Mouse (Mus musculus) left cerebral cortex, postnatal 36 days (tissue): ENCODE measurements at regions not wholly inside any gene's neighbourhood (a gene's known extent, or its start where the extent isn't known, plus 50 kb on each side); places are given as distances from the start of the nearest gene placed in this dataset.
A peak's percentile ranks its signal among the peaks of the same experiment; 100 is the strongest.

Experiments
- DNase-seq, 2 experiments: peaks; one replicate each; pipeline ENCODE4 v3.0.0; 2021 to 2022; ENCODE audit warnings: low spot score in 2 of 2, mixed read lengths in 1 of 2
- intact Hi-C: fragments of 180-260 bp; cut with DNase I; formaldehyde crosslinking; loops from one replicate; pipeline ENCODE4 v1.15.1; 2025

GRCm38 (mm10) chr2:160256251-160256650, 77.7 kb downstream of the Gm826 start:
- DNase-seq, result no peak
- intact Hi-C loops, result no loop called here

GRCm38 (mm10) chr2:160250228-160250627, 83.7 kb downstream of the Gm826 start:
- DNase-seq, result no peak
- intact Hi-C loops, result no loop called here

- intact Hi-C loops, result no loop called here
- DNase-seq, result no peak
Measured at GRCm38 (mm10) chr2:160249104-160250093, 84.6 kb downstream of the Gm826 start.

- intact Hi-C loops, result no loop called here
- no peak for DNase-seq
Measured at GRCm38 (mm10) chr2:160247286-160247685, 86.7 kb downstream of the Gm826 start.

GRCm38 (mm10) chr2:160246356-160246755, 87.6 kb downstream of the Gm826 start:
- intact Hi-C loops, result no loop called here
- no peak for DNase-seq

GRCm38 (mm10) chr2:160244866-160245265, 89.1 kb downstream of the Gm826 start:
- intact Hi-C loops, result no loop called here
- DNase-seq, result no peak

GRCm38 (mm10) chr2:160240531-160241379, 93.2 kb downstream of the Gm826 start:
- DNase-seq, result no peak
- intact Hi-C loops, result no loop called here

- intact Hi-C loops, result no loop called here
Measured at GRCm38 (mm10) chr2:160237436-160238104, 96.4 kb downstream of the Gm826 start.

GRCm38 (mm10) chr2:160236806-160237205, 97.2 kb downstream of the Gm826 start:
- intact Hi-C loops, result no loop called here
- no peak for DNase-seq

More at GRCm38 (mm10) chr2:160237436-160238104, 96.4 kb downstream of the Gm826 start:
- no peak for DNase-seq

- no peak for DNase-seq
- intact Hi-C loops, result no loop called here
Measured at GRCm38 (mm10) chr2:160230786-160231185, 103.2 kb downstream of the Gm826 start.

GRCm38 (mm10) chr2:160228331-160229035, 105.5 kb downstream of the Gm826 start:
- intact Hi-C loops, result no loop called here

GRCm38 (mm10) chr2:160225450-160225849, 108.5 kb downstream of the Gm826 start:
- DNase-seq, result peak in 1 of 2 experiments; percentile 15
- intact Hi-C loops, result no loop called here

More at GRCm38 (mm10) chr2:160228331-160229035, 105.5 kb downstream of the Gm826 start:
- DNase-seq, result no peak

GRCm38 (mm10) chr2:160223366-160223765, 110.6 kb downstream of the Gm826 start:
- intact Hi-C loops, result no loop called here
- DNase-seq, result no peak

GRCm38 (mm10) chr2:160221772-160222171, 112.2 kb downstream of the Gm826 start:
- no peak for DNase-seq
- intact Hi-C loops, result no loop called here

- no peak for DNase-seq
- intact Hi-C loops, result no loop called here
Measured at GRCm38 (mm10) chr2:160220562-160221021, 113.4 kb downstream of the Gm826 start.

GRCm38 (mm10) chr2:160214032-160214812, 119.7 kb downstream of the Gm826 start:
- intact Hi-C loops, result no loop called here
- no peak for DNase-seq

GRCm38 (mm10) chr2:160210507-160210906, 123.5 kb downstream of the Gm826 start:
- intact Hi-C loops, result no loop called here
- DNase-seq, result no peak

- intact Hi-C loops, result no loop called here
- no peak for DNase-seq
Measured at GRCm38 (mm10) chr2:160209589-160210264, 124.2 kb downstream of the Gm826 start.
